Mouse (Mus musculus) ES-CJ7 (cell line): ENCODE results near the gene Spata9.

Experiments
- DNase-seq: peaks from one replicate; pipeline ENCODE4 v3.0.0; 2011; ENCODE audit warnings: low read depth, low spot score

Spata9 gene

GRCm38 (mm10) chr13:75992169-75993028 lies 25.4 kb downstream of the Spata9 start:
- DNase-seq, result no peak

- DNase-seq, result no peak
These were observed 36.3 kb downstream of the Spata9 start for GRCm38 (mm10) chr13:76003272-76003671.

- DNase-seq, result no peak
These were observed 47.6 kb downstream of the Spata9 start for GRCm38 (mm10) chr13:76014511-76014910.

GRCm38 (mm10) chr13:76017465-76017864 lies 50.5 kb downstream of the Spata9 start:
- DNase-seq, result no peak

GRCm38 (mm10) chr13:76017974-76018843 lies 51.3 kb downstream of the Spata9 start, which contains the start of gene Rfesd:
Rfesd (minus strand) TSS chr13:76018719.
- peak; percentile 98 for DNase-seq

GRCm38 (mm10) chr13:76018844-76019400 lies 52.0 kb downstream of the Spata9 start:
- DNase-seq, result no peak

GRCm38 (mm10) chr13:76021782-76022181 lies 54.8 kb downstream of the Spata9 start:
- DNase-seq, result no peak

GRCm38 (mm10) chr13:76024588-76024987 lies 57.6 kb downstream of the Spata9 start:
- no peak for DNase-seq

- no peak for DNase-seq
These were observed 75.5 kb downstream of the Spata9 start for GRCm38 (mm10) chr13:76042455-76042854.

- DNase-seq, result no peak
These were observed 78.0 kb downstream of the Spata9 start for GRCm38 (mm10) chr13:76044971-76045370.
